8 mouse cellular contexts compared by ENCODE assay signal in the genomic region with DNA sequence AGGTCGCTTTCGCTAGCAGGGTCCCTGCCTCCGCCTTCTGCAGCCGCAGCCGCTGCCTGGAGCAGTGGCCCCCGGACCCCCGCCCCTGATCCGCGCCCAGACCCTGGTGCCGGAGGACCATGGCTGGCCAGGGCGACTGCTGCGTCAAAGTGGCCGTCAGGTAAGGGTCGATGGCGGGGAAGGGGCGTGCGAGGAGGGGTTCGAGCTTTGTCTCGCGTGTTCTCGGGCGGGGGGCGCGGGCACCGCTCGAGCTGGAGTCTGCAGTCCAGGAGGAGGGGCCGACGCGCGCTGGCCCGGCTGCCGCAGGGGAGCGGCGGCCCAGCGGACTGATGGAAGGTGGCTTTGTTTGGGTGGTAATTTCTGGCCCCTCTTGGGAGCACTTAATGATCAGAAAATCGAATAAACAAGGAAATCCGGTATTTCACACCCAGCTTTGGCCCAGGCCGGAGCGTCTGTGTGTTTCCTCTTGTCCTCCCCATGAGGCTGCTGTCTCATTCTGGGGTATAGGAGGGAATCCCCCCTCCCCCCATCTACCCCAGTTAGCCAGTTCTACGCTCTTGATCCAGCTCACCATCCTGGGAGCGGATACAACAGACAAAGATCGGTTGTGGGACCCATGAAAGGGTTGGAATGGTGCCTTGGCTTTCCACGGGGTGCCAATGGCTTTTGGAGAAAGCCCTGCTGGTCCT. TPM values are rescaled to one million over a fixed set of nuclear protein-coding genes. Genes with fewer than 3 reads are reported as not detected.
DNase-seq lines count a peak whose midpoint lies in the region; ATAC-seq and TF ChIP-seq lines count a peak whose summit lies in the region.

No protein-coding gene starts in this region.

- no peaks in the 10 kb centered on the region for H3K9me3 ChIP-seq in erythroblast, embryonic 14.5 days (ENCODE audit: control insufficient read depth, low read length)
- no peaks in the 10 kb centered on the region for H3K9me3 ChIP-seq in liver, embryonic 15.5 days (replicated peaks)

- no peak for ATAC-seq in erythroblast, adult 5-6 weeks (replicated peaks; ENCODE audit: low FRiP score, poor library complexity, severe bottlenecking)
- no peak; the same call in 1 of the 2 replicates for ATAC-seq in liver, embryonic 15.5 days (ENCODE audit: insufficient read depth)

- peak in 1 of 2 experiments; percentile 57 for DNase-seq in spleen, adult 2 months (ENCODE audit: low read depth in 1 of 2, low spot score in 2 of 2)
- DNase-seq in spleen, adult 12 weeks (ENCODE audit: low spot score): no peak
- DNase-seq in forelimb bud, embryonic 11.5 days (ENCODE audit: low read depth, low spot score): peak; percentile 57
- DNase-seq in gastrocnemius, adult 18-20 months (ENCODE audit: low spot score): no peak

- H3K4me2 ChIP-seq in liver, embryonic 15.5 days: peak overlapping the region; percentile 99

- peak overlapping the region; percentile 65 for H3K9ac ChIP-seq in liver, embryonic 15.5 days

- H3K4me3 ChIP-seq in erythroblast, embryonic 14.5 days (replicated peaks): peak overlapping the region; percentile 71
- H3K4me3 ChIP-seq in spleen, adult 2 months (ENCODE audit: extremely low read depth, insufficient read depth, insufficient read length): peak overlapping the region; percentile 96
- peak overlapping the region; percentile 69 for H3K4me3 ChIP-seq in liver, embryonic 15.5 days (replicated peaks)
- H3K4me3 ChIP-seq in small intestine, adult 2 months (ENCODE audit: low read depth, low read length): peak overlapping the region; percentile 76

- H3K36me3 ChIP-seq in erythroblast, embryonic 14.5 days (ENCODE audit: control insufficient read depth): no peaks in the 10 kb centered on the region
- H3K36me3 ChIP-seq in spleen, adult 2 months (ENCODE audit: control insufficient read depth, insufficient read depth, low read length): peaks cover 2% of the 10 kb centered on the region; the same call in 1 of the 2 replicates
- H3K36me3 ChIP-seq in liver, embryonic 15.5 days (replicated peaks): no peaks in the 10 kb centered on the region
- no peaks in the 10 kb centered on the region for H3K36me3 ChIP-seq in small intestine, adult 2 months (ENCODE audit: control insufficient read depth, insufficient read depth, low read length)

- 1% methylated on average over 43 of the region's 43 CpGs for WGBS in spleen, adult 2 months
- 1% methylated on average over 43 of the region's 43 CpGs for WGBS in liver, embryonic 15.5 days (ENCODE audit: insufficient replicate concordance)
- WGBS in small intestine, adult 2 months: 2% methylated on average over 43 of the region's 43 CpGs

- H3K27me3 ChIP-seq in erythroblast, embryonic 14.5 days (ENCODE audit: control insufficient read depth): peaks cover 33% of the 10 kb centered on the region
- no peaks in the 10 kb centered on the region for H3K27me3 ChIP-seq in spleen, adult 2 months (ENCODE audit: control insufficient read depth, insufficient read depth, low read length)
- peaks cover 29% of the 10 kb centered on the region for H3K27me3 ChIP-seq in liver, embryonic 15.5 days
- no peaks in the 10 kb centered on the region for H3K27me3 ChIP-seq in small intestine, adult 2 months (ENCODE audit: control insufficient read depth, insufficient read depth, low read length)

- no peak for TF ChIP-seq CTCF in spleen, adult 2 months (IDR thresholded peaks at IDR 0.05; ENCODE audit: extremely low read depth, insufficient read depth, insufficient read length, insufficient replicate concordance)
- TF ChIP-seq CTCF in small intestine, adult 2 months (IDR thresholded peaks at IDR 0.05; ENCODE audit: extremely low read depth, insufficient read length, insufficient replicate concordance, low read depth, low read length): no peak

- no peak for TF ChIP-seq POLR2A in spleen, adult 2 months (IDR thresholded peaks at IDR 0.05; ENCODE audit: low read depth, low read length)
- no peak for TF ChIP-seq POLR2A in small intestine, adult 2 months (IDR thresholded peaks at IDR 0.05; ENCODE audit: low read depth, low read length)

- H3K4me1 ChIP-seq in erythroblast, embryonic 14.5 days (ENCODE audit: control insufficient read depth): peaks cover 64% of the 10 kb centered on the region
- H3K4me1 ChIP-seq in spleen, adult 2 months (ENCODE audit: control insufficient read depth, insufficient read depth, insufficient read length): peaks cover 65% of the 10 kb centered on the region
- H3K4me1 ChIP-seq in liver, embryonic 15.5 days (replicated peaks): peaks cover 85% of the 10 kb centered on the region
- H3K4me1 ChIP-seq in small intestine, adult 2 months (ENCODE audit: control insufficient read depth, insufficient read depth, insufficient read length, low read length): peaks cover 49% of the 10 kb centered on the region

- H3K27ac ChIP-seq in spleen, adult 2 months (ENCODE audit: insufficient read depth, low read length): peak overlapping the region; percentile 97
- H3K27ac ChIP-seq in liver, embryonic 15.5 days (replicated peaks): peak overlapping the region; percentile 55; the same call in 1 of the 2 replicates
- peak overlapping the region; percentile 77 for H3K27ac ChIP-seq in small intestine, adult 2 months (ENCODE audit: insufficient read depth, low read depth, low read length)

RNA-seq across cellular contexts. Expression of a gene that starts 0.6 kb away (rescaled TPM):
- 0.03 and 0.15 TPM in 2 replicates for polyA plus RNA-seq in erythroblast, embryonic 14.5 days (2012)
- 7.7 and 12.9 TPM in 2 replicates for total RNA-seq in erythroblast, adult 5-6 weeks (2015; ENCODE audit: low replicate concordance)
- 5.4 and 8.5 TPM in 2 replicates for total RNA-seq in erythroblast, adult 5-6 weeks (2017; ENCODE audit: low replicate concordance)
- 79.2 and 111 TPM in 2 replicates for polyA plus RNA-seq in spleen, adult 2 months (2012; rRNA removed)
- 1.1 and 1.5 TPM in 2 replicates for polyA plus RNA-seq in liver, embryonic 15.5 days (2015; fragmentation: Nextera tagmentation; extraction: Ambion mirVana)
- polyA plus RNA-seq in small intestine, adult 2 months (2012; rRNA removed): 12.4 and 28.6 TPM in 2 replicates
- under 1 TPM; 0.53 to 0.74 TPM for total RNA-seq in gastrocnemius, adult 18-20 months (2021)
